Mouse (Mus musculus) hindbrain, embryonic 11.5 days (tissue): Measurements from ENCODE around the gene Bcar3. TPM values are rescaled to one million over a fixed set of nuclear protein-coding genes. Genes with fewer than 3 reads are reported as not detected.

ENCODE experiments used
- ATAC-seq: fragments of 200-750 bp; cut with Nextera tagmentation; 2 replicates; pipeline ENCODE4 v1.8.0; 2017; ENCODE audit warnings: mild to moderate bottlenecking, moderate TSS enrichment, moderate library complexity; ENCODE audit not compliant: low FRiP score
- DNase-seq: peaks from one replicate; pipeline ENCODE4 v3.0.0-alpha.2; 2015; ENCODE audit warnings: low spot score
- H3K27ac ChIP-seq: fragments of 300-500 bp; sonication (generic); 2 replicates; pipeline ENCODE4 v1.5.1; 2014; ENCODE audit warnings: mild to moderate bottlenecking, low read depth, low read length
- H3K27me3 ChIP-seq: fragments of 300-500 bp; sonication (generic); 2 replicates; pipeline ENCODE4 v1.6.1; 2014; ENCODE audit warnings: mild to moderate bottlenecking, low read length, moderate library complexity, mixed read lengths; ENCODE audit not compliant: control insufficient read depth, insufficient read depth
- H3K36me3 ChIP-seq: fragments of 300-500 bp; sonication (generic); 2 replicates; pipeline ENCODE4 v1.6.1; 2014; ENCODE audit warnings: mild to moderate bottlenecking, low read length, moderate library complexity, mixed read lengths; ENCODE audit not compliant: control insufficient read depth, insufficient read depth
- H3K4me1 ChIP-seq: fragments of 300-500 bp; sonication (generic); replicated peaks from 2 replicates; pipeline ENCODE4 v1.6.1; 2014; ENCODE audit warnings: low read length, mixed read lengths; ENCODE audit not compliant: control insufficient read depth, insufficient read depth
- H3K4me2 ChIP-seq: fragments of 300-500 bp; sonication (generic); replicated peaks from 2 replicates; pipeline ENCODE4 v1.6.1; 2014; ENCODE audit warnings: mild to moderate bottlenecking, low read depth, low read length
- H3K4me3 ChIP-seq: fragments of 300-500 bp; sonication (generic); 2 replicates; pipeline ENCODE4 v1.5.1; 2014; ENCODE audit warnings: low read depth, low read length
- H3K9ac ChIP-seq: fragments of 300-500 bp; sonication (generic); 2 replicates; pipeline ENCODE4 v1.6.1; 2014; ENCODE audit warnings: low read depth, low read length
- H3K9me3 ChIP-seq: fragments of 300-500 bp; sonication (generic); 2 replicates; pipeline ENCODE4 v1.6.1; 2016; ENCODE audit warnings: low read length; ENCODE audit not compliant: control insufficient read depth
- WGBS: fragments of 180-500 bp; shearing (Covaris S2); extraction: QIAGEN DNeasy Blood & Tissue Kit; methylation state at CpG from one replicate; pipeline ENCODE4 v1.1.7; 2014; 5-methylcytosine and 5-hydroxymethylcytosine counted together
- polyA plus RNA-seq: library from polyadenylated mRNA; unstranded; fragments of >200 nt; fragmentation: Nextera tagmentation; extraction: Ambion mirVana; gene quantifications from 2 replicates; pipeline ENCODE4 v1.2.1, GENCODE M21; 2014

The Bcar3 gene
- polyA plus RNA-seq, 1 experiment from 2014 or later: 6.7 TPM

GRCm38 (mm10) chr3:122463166-122463565 is 169.2 kb downstream of the Bcar3 start:
- no peaks in the 10 kb centered on the region for H3K9me3 ChIP-seq
- WGBS: 86% methylated on average over 9 of the region's 9 CpGs
- H3K9ac ChIP-seq: no peak overlapping the region
- no peak for ATAC-seq
- peaks cover 13% of the 10 kb centered on the region; the same call in 1 of the 2 replicates for H3K4me1 ChIP-seq
- DNase-seq: no peak
- H3K36me3 ChIP-seq: no peaks in the 10 kb centered on the region
- H3K4me2 ChIP-seq: no peak overlapping the region
- no peak overlapping the region for H3K4me3 ChIP-seq
- no peaks in the 10 kb centered on the region for H3K27me3 ChIP-seq
- H3K27ac ChIP-seq: no peak overlapping the region

DNA sequence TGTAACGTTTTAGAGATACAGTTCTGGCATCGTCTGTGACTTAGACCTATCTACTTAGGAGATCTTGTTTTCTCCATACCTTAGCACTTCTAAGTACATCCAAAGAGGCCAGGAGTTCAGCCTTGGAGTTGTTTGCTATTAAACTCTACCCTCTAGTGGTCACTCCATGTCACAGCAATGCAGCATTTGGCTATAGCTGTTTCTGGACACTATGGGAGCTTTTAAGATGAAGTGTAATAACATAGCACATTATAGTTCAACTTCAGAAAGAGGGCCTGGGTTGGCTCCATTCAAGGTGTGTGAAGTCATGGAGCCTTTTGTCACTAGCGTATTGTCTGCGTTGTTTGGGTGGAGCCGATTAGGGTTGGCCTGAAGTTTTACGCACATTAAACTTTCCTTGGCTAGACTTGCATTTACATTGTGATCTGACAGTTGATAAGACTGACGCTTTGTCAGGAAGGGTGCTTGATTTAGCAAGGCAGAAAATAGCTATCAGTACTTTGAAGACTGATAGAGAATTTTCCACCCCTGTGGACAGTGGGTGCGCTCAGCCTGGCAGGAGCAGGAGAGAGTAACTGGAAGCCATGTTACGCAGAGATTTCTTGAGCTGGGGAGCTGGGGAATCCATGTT is 172.3 kb downstream of the Bcar3 start:
- no peak for ATAC-seq
- 49% methylated on average over 9 of the region's 9 CpGs for WGBS
- H3K27ac ChIP-seq: no peak overlapping the region
- peak; percentile 71 for DNase-seq
- peaks cover 5% of the 10 kb centered on the region; the same call in 1 of the 2 replicates for H3K4me1 ChIP-seq
- no peaks in the 10 kb centered on the region for H3K36me3 ChIP-seq
- H3K4me2 ChIP-seq: no peak overlapping the region
- no peaks in the 10 kb centered on the region for H3K9me3 ChIP-seq
- no peak overlapping the region for H3K9ac ChIP-seq
- no peaks in the 10 kb centered on the region for H3K27me3 ChIP-seq
- H3K4me3 ChIP-seq: no peak overlapping the region

DNA sequence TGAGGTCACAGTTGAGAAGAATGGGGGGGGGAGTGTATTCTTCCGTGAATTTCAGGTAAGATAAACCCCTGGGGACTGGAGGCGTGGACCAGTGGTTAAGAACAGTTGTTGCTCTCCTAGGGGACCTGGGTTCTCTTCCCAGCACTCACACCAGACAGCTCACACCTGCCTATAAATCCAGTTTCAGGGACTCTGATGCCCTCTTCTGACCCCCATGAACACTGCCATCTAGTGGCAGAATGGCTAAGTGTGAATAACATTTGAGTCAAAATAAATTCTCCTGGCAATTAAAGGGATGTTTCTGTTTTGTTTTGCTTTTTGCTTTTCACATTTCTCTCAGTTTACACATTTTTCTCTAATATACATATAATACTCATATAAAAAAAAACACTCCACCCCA is 174.0 kb downstream of the Bcar3 start:
- WGBS: 84% methylated on average over 2 of the region's 2 CpGs
- ATAC-seq: no peak

DNA sequence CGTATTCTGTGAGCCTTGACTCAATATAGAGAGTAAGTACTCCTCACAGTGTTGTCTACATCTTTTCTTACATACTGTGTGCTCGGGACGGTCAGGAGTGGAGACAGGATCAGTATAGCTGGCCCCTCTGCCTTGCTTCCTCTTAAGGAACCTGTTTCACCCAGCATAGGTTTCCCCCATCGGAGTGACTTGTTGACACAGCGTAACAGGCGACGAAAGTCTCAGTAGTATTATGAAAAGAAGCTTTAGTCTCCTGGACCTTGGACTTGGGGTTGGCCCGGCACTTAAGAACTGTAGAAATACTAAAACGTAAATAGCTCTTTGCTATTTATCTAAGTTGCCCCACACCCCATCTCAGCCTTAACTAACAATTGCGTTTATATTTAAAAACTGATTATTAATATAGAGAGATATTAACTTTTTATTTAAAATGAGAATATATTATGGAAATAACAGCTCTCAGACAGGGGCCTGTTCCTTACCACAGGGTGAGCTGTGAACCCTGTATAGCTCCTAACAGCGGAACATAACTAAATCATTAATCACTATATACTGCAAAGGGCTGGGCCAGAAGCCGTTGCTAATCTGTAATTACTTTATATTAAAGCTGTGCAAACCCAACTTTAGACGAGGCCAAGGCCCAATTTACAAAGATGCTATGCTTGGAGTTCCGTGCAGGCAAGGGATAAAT is 176.5 kb downstream of the Bcar3 start:
- peaks cover 2% of the 10 kb centered on the region; the same call in 1 of the 2 replicates for H3K4me1 ChIP-seq

More for the DNA sequence above, 174.0 kb downstream of the Bcar3 start:
- no peak overlapping the region for H3K9ac ChIP-seq
- no peak overlapping the region for H3K4me2 ChIP-seq
- DNase-seq: peak; percentile 62
- H3K4me3 ChIP-seq: no peak overlapping the region
- no peaks in the 10 kb centered on the region for H3K27me3 ChIP-seq
- peaks cover 3% of the 10 kb centered on the region; the same call in 1 of the 2 replicates for H3K4me1 ChIP-seq
- H3K27ac ChIP-seq: no peak overlapping the region
- no peaks in the 10 kb centered on the region for H3K9me3 ChIP-seq
- no peaks in the 10 kb centered on the region for H3K36me3 ChIP-seq

GRCm38 (mm10) chr3:122471017-122471721 is 177.2 kb downstream of the Bcar3 start:
- Histone ChIP-seq H3K4me3 (no peak overlapping the region), H3K27me3 (no peaks in the 10 kb centered on the region), H3K9me3 (no peaks in the 10 kb centered on the region), H3K9ac (no peak overlapping the region), H3K27ac (no peak overlapping the region), H3K4me2 (no peak overlapping the region), H3K36me3 (no peaks in the 10 kb centered on the region), H3K4me1 (peaks cover 9% of the 10 kb centered on the region)
- no peak for DNase-seq
- ATAC-seq: no peak
- 71% methylated on average over 12 of the region's 12 CpGs for WGBS

More for the DNA sequence above, 176.5 kb downstream of the Bcar3 start:
- Histone ChIP-seq H3K4me2 (no peak overlapping the region), H3K4me3 (no peak overlapping the region), H3K9ac (no peak overlapping the region), H3K36me3 (no peaks in the 10 kb centered on the region), H3K27ac (no peak overlapping the region), H3K9me3 (no peaks in the 10 kb centered on the region), H3K27me3 (no peaks in the 10 kb centered on the region)
- DNase-seq (no peak), ATAC-seq (no peak)
- 85% methylated on average over 14 of the region's 14 CpGs for WGBS

GRCm38 (mm10) chr3:122472412-122472811 is 178.5 kb downstream of the Bcar3 start:
- Histone ChIP-seq H3K4me3 (no peak overlapping the region), H3K4me2 (no peak overlapping the region), H3K27me3 (no peaks in the 10 kb centered on the region), H3K27ac (no peak overlapping the region), H3K9me3 (no peaks in the 10 kb centered on the region), H3K36me3 (no peaks in the 10 kb centered on the region), H3K9ac (no peak overlapping the region), H3K4me1 (peaks cover 13% of the 10 kb centered on the region)
- WGBS: 80% methylated on average over 11 of the region's 11 CpGs
- ATAC-seq (no peak), DNase-seq (no peak)

DNA sequence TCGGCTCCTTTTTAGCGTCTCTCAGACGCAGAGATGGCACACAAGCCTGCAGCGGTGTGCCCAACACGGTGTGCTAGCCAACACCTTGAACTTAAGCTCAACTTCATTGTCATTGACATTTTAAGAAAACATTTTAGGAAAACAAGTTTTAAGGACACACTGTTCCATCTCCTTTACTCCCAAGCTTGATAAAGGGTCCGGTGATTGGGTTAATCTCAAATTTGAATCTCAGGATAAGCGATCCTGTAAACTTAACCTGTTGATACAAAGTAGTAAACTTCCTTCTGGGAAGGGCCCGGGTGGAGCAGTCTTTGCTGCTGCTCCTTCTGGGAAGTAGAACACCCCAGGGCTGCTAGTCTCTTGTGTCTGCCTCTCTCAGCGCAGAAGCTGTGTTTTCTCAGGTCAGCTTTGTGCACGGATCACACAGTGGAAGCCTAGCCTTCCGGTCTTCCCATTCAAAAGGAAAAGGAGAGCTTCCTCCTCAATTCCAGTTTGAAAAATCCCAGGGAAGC is 179.6 kb downstream of the Bcar3 start:
- H3K36me3 ChIP-seq: no peaks in the 10 kb centered on the region
- DNase-seq (no peak), ATAC-seq (no peak)
- WGBS: 82% methylated on average over 11 of the region's 11 CpGs
- H3K27ac ChIP-seq: no peak overlapping the region
- H3K4me1 ChIP-seq: peaks cover 13% of the 10 kb centered on the region
- no peak overlapping the region for H3K4me3 ChIP-seq
- H3K27me3 ChIP-seq: no peaks in the 10 kb centered on the region
- H3K4me2 ChIP-seq: no peak overlapping the region
- no peaks in the 10 kb centered on the region for H3K9me3 ChIP-seq
- H3K9ac ChIP-seq: no peak overlapping the region

DNA sequence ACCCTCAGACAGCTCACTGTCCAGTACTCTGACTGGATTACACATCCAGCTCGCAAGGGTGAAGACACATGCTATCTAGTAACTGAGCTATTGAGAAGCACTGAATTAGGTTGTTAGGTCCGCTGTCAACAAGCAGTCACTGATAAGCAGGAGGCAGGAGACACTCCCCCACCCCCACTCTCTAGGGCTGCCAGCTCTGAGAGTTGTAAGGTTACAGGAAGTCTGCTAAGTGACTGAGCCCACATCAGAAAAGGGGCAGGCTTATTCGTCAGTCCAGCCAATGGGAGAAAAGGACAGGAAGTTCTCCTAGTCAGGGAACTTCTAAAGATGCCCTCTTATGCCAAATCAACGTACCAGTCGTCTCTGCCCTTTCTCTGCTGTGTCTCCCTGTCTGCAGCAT is 180.1 kb downstream of the Bcar3 start:
- Histone ChIP-seq H3K36me3 (no peaks in the 10 kb centered on the region), H3K27me3 (no peaks in the 10 kb centered on the region), H3K4me2 (no peak overlapping the region), H3K9me3 (no peaks in the 10 kb centered on the region), H3K4me1 (peaks cover 13% of the 10 kb centered on the region), H3K27ac (no peak overlapping the region), H3K4me3 (no peak overlapping the region), H3K9ac (no peak overlapping the region)
- ATAC-seq (no peak), DNase-seq (no peak)
- WGBS: 43% methylated on average over 5 of the region's 5 CpGs
